Mouse (Mus musculus) megakaryocyte-erythroid progenitor cell, adult 5-6 weeks (primary cell): ENCODE measurements around the gene Rnf121. TPM values are rescaled to one million over a fixed set of nuclear protein-coding genes. Genes with fewer than 3 reads are reported as not detected.

Source experiments
- ATAC-seq: replicated peaks from 2 replicates; pipeline ENCODE4 v1.8.0; 2016; ENCODE audit warnings: mild to moderate bottlenecking, inconsistent platforms; ENCODE audit not compliant: severe bottlenecking, poor library complexity, low FRiP score, low TSS enrichment
- total RNA-seq, 2 experiments: library from RNA; stranded (forward) in 1 of 2; stranded (reverse) in 1 of 2; fragments of 200-1000, 215-1000 nt in 1 of 2; fragments of >200 nt in 1 of 2; fragmentation: Nextera tagmentation in 1 of 2; gene quantifications; 2 replicates each; pipeline ENCODE4 v1.2.3; 2014 to 2017

Gene Rnf121
- total RNA-seq (2014; fragmentation: Nextera tagmentation) (12.5 and 12.6 TPM in 2 replicates), total RNA-seq (2017) (11.2 and 19.6 TPM in 2 replicates)

DNA sequence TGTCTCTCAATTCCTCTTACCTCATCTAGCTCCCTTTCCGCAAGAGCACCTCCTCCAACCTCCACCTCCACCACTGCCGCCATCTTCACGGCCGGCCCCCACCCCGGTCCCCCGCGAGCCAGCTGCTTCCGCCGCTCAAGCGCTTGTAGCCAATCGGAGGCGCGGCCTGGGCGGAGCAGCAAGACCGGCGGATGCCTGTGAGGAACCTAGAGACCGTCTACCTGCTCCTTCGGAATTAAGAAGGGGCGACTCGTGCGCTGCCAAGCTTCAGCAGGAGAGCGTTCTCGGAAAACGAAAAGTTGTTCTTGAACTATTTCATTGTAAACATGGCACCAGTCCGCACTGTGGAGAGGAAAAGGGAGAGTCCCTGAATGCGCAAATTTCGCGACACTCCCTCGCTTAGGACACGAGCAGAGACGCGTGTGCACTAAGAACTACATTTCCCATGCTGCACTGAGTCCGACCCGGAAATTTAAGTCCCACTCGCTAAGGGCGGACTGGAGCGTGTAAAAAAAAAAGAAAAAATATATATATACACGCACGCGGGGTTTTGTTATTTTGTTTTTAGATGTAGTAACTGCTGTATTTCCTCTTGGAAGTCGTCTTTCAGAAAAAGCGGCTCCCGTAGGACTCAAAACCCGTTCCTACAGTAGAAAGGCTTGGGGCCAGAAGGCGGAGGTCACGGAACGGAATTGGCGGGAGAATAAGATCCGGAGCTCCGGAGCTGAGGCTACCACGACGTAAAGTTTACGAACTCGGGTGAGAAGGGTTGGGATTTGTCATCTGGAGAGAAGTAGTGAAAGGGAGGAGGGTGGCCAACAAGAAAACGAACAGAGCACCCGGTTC is at the start of gene Rnf121, which contains the start of the genes Xndc1 and Xntrpc:
Gene Rnf121, minus strand, starts transcription at position 424 of the 846 bp plus-strand sequence.
Gene Xndc1, plus strand, starts transcription at position 466 of the 846 bp plus-strand sequence.
Gene Xntrpc, plus strand, starts transcription at position 668 of the 846 bp plus-strand sequence.
- peak; percentile 98 for ATAC-seq

DNA sequence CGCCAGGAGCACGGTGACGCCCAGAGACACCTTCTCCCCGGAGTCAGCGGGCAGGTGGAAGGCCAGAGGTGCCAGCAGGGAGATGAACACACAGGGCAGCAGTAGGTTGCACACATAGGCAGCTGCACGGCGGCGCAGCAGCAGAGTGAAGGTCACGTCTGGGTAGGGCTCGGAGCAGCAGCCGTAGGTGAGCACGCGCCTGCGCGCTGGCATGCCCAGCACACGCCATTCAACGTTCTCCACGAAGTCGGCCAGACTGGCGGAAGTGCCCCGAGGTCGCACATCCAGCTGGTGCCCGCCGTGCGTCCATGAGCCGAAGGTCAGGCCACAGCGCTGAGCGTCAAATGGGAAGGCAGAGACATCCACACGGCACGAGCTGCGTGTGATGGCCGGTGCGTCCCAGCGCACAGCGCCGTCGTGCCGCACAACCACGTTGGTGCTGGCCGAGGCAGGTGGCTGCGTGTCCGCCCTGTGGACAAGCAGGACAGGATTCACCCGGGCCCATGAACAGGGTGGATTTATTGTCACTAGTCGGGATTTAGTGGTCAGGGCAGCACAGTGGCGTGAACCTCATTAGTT is 48.0 kb upstream of the Rnf121 start:
- ATAC-seq, result no peak

DNA sequence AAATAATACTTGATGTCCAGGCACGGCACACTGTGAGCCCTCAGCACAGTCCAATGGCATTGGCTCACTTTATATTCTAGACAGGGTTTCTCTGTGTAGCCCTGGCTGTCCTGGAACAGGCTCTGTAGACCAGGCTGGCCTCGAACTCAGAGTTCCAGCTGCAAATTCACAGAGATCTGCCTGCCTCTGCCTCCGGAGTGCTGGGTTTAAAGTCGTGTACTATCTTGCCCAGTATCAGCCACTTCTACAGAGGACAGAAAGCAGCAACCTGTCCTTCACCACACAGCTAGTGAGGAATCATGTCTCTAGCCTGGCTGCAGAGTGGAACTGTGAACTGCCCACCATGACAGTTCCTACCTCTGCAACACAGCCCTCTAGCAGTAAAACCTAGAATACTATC is 44.5 kb upstream of the Rnf121 start:
- ATAC-seq, result no peak

DNA sequence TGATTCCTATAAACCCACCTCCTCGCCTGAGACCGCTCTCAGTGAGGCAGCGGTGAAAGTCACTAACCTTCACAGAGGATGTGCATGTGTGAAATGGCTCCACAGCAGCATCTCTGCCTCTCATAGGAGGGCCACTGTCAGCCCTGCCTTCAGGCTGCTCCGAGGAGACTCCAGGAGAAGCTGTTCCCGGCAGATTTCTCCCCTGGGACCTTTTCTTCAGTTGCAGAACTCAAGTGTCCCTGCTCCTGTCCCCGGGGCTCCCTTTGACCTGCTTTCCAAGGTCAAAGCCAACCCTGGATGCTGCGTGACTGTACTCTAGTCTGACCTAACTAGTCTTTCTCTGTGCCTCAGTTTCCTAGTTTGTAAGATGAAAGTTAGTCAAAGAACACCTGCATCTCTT is 43.9 kb upstream of the Rnf121 start, which contains the start of gene Art5:
Gene Art5, minus strand, starts transcription at position 319 of the 400 bp plus-strand sequence.
- no peak for ATAC-seq

DNA sequence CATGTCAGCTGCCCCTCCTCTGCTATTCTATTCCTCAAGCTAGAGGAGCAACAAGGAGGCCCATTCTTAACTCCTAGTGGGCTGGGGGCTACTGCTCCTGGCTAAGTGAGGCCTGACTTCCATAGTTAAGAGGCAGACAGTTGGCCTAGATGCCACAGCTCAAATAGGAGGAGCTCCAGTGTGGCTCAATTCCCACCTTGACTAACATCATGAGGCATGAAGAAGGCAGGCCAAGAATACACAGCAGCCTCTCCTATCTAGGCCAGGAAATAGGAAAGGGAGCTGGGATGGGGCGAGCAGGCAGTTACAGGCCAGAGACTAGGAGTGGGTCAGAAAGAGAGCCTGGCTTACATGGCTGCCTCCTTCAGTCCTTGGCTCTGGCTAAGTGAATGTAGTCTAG is 42.9 kb upstream of the Rnf121 start:
- no peak for ATAC-seq

DNA sequence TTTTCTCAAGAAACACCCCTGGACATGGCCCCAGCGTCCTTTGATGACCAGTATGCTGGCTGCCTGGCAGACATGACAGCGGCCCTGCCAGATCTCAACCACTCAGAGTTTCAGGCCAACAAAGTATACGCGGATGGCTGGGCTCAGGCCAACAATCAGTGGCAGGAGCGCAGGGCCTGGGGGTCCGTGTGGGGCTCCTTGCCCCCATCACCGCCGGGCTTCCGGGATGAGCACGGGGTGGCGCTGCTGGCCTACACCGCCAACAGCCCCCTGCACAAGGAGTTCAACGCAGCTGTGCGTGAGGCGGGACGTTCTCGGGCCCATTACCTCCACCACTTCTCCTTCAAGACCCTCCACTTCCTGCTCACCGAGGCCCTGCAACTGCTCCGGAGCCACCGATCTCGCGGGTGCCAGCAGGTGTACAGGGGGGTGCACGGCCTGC is 41.5 kb upstream of the Rnf121 start:
- no peak for ATAC-seq

DNA sequence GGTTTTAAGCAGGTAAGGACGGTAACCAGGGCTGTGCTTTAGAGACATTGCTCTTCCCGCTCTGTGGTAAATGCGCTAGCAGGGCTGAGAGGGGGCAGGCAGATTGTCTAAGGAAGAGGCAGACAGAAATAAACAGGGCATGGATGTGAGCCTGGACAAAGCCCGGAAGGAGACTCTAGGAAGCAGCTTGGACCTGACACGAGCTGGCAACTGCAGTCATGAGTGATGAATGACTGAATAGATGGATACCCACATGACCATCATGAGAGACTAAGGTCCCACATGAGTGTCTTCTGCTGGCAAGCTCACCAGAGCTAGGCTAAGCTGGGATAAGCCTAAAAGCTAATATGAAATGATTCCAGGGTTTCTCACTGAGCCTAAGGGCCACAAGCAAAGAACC is 38.9 kb upstream of the Rnf121 start:
- no peak for ATAC-seq

DNA sequence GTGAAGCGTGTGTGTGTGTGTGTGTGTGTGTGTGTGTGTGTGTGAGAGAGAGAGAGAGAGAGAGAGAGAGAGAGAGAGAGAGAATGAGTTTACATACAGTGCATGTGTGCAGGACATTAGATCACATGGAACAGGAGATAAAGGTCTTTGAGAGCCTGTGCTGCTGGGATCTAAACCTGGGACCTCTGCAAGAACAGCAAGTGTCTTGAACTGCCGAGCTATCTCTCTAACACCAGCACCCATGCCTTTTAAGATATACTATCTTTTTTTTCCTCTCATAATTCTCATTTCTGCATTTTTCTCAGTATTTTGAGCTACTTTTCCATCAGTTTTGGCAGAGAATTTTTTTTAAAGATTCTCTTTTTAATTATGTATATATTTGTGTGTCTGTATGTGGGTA is 38.3 kb upstream of the Rnf121 start:
- ATAC-seq, result peak; percentile 73

DNA sequence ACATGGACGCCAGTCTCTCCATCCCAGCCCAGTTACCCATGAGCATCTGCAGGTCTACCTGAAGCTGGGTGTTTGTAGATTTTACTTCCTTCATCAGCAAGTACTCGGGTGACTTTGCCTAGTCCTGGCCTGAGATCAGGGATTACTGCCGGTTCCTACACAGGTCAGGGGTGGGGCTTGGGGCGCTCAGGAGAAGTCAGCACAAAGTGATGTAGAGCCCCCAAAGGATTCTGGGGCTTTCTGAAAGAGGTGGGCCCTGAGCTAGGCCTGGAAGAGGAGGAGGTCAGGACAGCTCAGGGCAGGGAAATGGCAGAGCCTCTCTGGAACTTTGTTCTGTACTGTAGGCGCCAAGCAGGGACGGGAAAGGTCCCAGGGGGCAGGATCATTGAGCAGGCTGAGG is 37.4 kb upstream of the Rnf121 start:
- ATAC-seq, result no peak

DNA sequence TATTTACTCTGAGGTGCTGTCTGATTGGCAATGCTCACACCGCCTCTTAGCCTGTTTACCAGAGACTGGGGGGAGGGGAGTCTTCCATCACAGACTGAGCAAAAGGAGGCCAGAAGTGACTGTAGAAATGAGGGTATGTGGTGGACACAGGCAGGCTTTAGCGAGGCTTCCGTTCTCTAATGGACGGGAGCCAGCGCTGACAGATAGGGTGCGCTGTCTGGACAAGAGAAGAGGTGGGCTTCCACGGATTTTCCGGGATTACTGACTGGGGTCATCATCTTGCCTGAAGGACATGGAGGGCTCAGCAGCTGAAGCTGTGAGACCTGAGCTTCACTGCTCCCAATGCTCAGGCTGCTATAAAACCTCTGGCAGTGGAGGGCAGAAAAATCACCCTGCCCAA is 37.0 kb upstream of the Rnf121 start:
- no peak for ATAC-seq

DNA sequence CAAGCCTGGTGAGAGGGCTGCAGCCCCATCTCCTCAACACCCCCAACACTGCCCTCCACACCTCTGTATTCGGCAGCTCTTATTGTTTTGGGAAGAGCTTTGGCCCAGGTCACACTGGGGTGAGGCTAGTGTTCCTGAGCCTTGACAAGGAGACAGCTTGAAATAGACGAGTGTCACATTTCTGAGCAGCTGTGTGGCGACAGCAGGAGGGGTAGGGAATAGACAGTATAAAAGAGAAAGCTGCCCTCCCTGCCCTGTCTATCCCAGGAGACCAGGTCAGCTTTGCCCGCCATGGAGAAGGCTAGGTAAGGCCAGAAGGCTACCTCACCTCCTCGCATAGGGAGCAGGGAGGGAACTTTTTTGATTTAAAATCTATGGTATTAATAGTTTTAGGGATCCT is 36.2 kb upstream of the Rnf121 start, which contains the start of gene Art1:
Gene Art1, plus strand, starts transcription at position 257 of the 400 bp plus-strand sequence.
- ATAC-seq, result no peak

DNA sequence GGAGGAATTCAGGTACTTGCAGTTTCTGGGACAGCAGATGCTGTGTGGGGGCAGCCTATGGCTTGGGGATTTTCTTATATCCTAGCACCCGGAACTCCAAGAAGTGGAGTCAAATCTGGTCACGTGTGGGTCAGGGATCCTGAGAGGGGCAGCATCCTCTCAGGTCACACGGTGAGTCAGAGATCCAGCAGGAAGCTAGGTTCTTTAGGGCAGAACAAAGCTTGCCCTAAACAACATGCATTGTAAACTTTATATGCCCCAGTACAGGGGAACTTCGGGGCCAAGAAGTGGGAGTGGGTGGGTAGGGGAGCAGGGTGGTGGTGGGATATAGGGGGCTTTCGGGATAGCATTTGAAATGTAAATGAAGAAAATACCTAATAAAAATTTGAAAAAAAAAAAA is 35.6 kb upstream of the Rnf121 start:
- no peak for ATAC-seq

DNA sequence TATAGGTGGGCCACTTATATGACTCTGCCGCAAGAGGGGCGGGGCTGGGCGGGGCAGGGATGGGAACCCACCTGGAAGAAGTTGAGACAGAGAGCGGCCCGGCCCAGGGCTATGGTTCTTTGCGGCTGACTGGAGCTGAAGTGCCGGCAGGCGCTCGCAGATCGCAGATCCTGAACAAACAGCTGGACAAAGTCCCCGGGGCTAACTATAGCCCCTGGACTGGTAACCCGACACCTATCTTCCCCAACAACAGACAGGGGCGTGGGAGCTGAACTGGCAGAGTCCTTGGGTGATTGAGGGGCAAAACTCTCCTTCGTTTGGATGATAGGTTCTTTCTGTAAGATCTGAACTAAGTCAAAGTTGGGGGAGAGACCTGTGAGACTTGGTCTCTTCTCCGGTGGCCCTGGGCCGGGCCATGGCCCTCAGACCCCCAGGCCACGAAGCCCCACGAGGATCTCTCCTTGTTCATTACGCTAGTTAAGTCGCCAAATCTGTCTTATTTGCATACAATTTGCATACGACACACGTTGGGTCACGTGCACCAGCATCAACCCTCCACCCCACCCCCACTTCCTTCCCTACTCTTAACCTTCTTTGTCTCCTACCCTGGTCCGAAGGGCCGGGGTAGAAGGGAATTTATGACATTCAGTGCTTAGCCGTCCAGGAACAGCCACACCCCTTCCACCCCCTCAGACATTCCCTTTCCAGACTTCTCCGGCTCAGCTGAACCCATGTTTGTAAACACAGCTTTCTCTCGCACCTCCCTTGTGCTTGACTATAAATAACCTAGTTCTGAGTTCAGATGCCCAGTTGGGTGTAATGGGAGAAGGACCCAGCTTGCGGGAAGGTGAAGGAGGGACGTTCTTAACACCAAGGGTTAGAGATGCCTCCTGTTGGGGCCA is 34.7 kb upstream of the Rnf121 start:
- peak; percentile 69 for ATAC-seq

DNA sequence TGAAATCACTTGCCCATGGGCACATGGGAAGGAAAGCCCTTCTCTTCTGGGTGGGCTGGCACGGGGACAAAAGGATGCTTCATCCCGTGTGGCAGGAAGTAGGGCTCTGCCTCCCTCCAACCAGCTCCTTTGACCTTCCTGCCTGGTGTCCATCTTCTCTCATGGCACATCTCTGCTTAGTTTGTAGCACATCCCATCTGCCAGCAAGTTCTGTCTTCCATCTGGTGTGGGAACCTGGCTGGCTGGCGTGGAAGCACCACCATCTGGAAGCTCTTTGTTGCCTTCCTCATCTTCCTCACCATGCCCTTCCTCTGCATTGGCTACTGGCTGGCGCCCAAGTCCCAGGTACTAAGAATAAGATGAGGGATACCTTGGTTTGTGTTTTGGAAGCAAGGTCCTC is 22.1 kb upstream of the Rnf121 start:
- ATAC-seq, result no peak

DNA sequence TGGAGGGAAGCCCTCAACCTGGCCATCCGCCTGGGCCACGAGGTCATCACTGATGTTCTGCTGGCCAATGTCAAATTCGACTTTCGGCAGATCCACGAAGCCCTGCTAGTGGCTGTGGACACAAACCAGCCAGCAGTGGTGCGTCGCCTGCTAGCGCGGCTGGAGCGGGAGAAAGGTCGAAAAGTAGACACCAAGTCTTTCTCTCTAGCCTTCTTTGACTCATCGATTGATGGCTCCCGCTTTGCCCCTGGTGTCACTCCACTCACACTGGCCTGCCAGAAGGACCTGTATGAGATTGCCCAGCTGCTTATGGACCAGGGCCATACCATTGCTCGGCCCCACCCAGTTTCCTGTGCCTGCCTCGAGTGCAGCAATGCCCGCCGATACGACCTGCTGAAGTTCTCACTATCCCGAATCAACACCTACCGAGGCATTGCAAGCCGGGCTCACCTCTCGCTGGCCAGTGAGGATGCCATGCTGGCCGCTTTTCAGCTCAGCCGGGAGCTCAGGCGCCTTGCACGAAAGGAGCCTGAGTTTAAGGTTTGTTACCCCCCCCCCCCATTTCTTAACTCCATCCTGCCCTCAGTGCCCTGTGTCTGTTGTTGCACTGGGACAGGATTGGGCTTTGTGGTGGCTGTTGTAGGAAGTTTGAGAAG is 18.9 kb upstream of the Rnf121 start:
- ATAC-seq, result no peak

DNA sequence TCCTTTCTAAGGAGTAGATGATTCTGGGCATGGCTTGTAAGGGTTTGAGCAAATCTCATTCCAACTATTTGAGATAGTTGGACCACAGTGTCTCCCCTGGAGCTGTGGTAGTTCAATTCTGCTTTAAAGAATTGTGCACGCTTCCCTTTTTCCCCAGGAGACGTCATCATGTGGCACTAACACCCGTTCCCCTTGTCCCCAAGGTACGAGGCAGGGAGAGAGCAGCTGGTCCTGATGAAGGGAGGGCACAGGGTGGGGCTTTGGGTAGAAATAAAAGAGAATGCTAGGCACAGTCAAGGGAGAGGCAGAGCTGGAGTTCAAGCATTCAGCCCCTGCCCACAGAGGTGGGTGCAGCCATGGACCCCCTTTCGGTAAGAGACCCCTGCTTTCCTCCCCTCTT is 17.5 kb upstream of the Rnf121 start, which contains the start of gene Trpc2:
Gene Trpc2, plus strand, starts transcription at position 301 of the 400 bp plus-strand sequence.
- no peak for ATAC-seq

DNA sequence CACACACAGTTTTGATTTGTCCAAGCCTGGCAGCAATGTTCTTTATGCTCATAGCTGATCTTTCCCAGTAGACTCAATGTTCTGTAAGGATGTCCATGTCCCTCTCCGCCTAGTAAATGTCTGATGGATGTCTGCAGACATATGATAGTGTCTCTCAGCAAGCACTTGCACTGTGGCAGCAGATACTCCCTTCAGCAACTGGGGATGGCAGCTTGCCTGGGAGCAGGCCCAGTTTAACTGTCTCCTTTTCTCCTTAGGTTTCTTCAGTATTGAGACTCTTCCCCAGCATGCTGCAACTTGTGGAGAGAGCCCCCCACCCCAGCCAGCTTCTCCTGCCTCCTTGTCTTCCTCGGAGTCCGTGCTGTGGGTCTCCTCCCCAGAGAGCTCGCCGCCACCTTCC is 16.5 kb upstream of the Rnf121 start:
- ATAC-seq, result no peak

DNA sequence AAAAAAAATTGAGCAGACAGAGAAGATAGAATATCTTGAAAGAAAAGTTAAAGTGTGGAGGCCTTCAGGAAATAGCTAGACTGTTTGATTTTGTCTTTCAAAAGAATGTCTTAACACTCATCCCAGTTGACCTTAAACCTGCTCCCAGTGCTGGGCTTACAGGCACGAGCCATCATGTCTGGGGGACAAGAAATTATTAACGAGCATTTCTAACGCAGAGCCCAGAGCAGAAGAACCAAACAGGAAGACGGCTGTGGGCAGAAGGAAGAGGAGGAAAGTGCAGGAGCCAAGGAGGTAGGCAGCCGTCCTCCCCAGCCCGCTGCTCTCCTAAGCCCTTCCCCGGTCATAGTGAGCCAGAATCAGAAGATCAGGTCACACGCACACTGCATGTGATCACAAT is 15.0 kb upstream of the Rnf121 start:
- ATAC-seq, result no peak

DNA sequence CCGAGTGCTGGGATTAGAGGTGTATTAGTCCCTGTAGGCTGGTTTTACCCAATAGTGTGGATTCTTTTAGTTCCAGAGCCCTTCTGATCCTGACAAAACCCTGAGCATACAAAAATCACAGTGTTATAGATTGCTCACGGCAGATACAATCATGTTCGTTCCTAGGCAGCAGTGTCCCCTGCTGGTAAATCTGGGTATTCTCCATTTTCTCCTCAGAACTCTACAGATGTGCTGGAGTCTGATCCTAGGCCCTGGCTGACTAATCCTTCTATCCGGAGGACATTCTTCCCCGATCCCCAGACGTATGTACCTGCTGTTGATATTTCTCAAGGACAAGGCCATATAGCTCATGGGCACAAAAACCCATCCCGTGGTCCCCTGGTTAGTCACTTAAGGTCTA is 13.2 kb upstream of the Rnf121 start:
- ATAC-seq, result no peak
